Mouse (Mus musculus) bone marrow, adult 2 months (tissue): ENCODE measurements around the gene Poglut1.

ENCODE experiments used
- CTCF ChIP-seq: fragments of 200-500 bp; IDR thresholded peaks from 2 replicates; pipeline ENCODE4 v1.5.1; 2011; ENCODE audit warnings: low read length, control low read depth; ENCODE audit not compliant: control insufficient read depth, insufficient read depth
- POLR2A ChIP-seq: fragments of 200-500 bp; IDR thresholded peaks from 2 replicates; pipeline ENCODE4 v1.6.1; 2011; ENCODE audit warnings: low read depth, mild to moderate bottlenecking, control low read depth, low read length, borderline replicate concordance; ENCODE audit not compliant: control insufficient read depth

GRCm38 (mm10) chr16:38493890-38494289, 56.2 kb downstream of the Poglut1 start:
- no peak for TF ChIP-seq CTCF
- no peak for TF ChIP-seq POLR2A
